Mouse (Mus musculus): ENCODE measurements around the gene Sh3bp5l.

- no peak for TF ChIP-seq USF2 (IDR thresholded peaks at IDR 0.05; ENCODE audit: borderline replicate concordance in 1 of 2, insufficient read depth in 1 of 2, low read depth in 1 of 2, low read length in 2 of 2)
- TF ChIP-seq GATA1 (IDR thresholded peaks at IDR 0.05; ENCODE audit: low read depth, low read length), result peak; percentile 16
- TF ChIP-seq CTCF (IDR thresholded peaks at IDR 0.05 in 2 of 3, conservative IDR thresholded peaks at IDR 0.05 in 1 of 3; ENCODE audit: control insufficient read depth in 1 of 3, insufficient read depth in 1 of 3, low read depth in 2 of 3, low read length in 3 of 3, poor library complexity in 1 of 3, severe bottlenecking in 1 of 3), result peak; percentile 41 to 78 (median 76); a peak in 5 of 6 replicates
- no peak for TF ChIP-seq POLR2AphosphoS5 (IDR thresholded peaks at IDR 0.05; ENCODE audit: borderline replicate concordance, low read depth, low read length)
- no peak for TF ChIP-seq CHD2 (IDR thresholded peaks at IDR 0.05; ENCODE audit: low read length)
These were observed 28.4 kb upstream of the Sh3bp5l start for GRCm38 (mm10) chr11:58301837-58302754.
